Mouse (Mus musculus) kidney, postnatal 36 days (tissue): Measurements from ENCODE around the gene Cdt1.
A peak's percentile ranks its signal among the peaks of the same experiment; 100 is the strongest.

Source experiments
- DNase-seq, 2 experiments: peaks; one replicate each; pipeline ENCODE4 v3.0.0; 2021 to 2022; ENCODE audit warnings: mixed read lengths in 2 of 2

The Cdt1 gene

DNA sequence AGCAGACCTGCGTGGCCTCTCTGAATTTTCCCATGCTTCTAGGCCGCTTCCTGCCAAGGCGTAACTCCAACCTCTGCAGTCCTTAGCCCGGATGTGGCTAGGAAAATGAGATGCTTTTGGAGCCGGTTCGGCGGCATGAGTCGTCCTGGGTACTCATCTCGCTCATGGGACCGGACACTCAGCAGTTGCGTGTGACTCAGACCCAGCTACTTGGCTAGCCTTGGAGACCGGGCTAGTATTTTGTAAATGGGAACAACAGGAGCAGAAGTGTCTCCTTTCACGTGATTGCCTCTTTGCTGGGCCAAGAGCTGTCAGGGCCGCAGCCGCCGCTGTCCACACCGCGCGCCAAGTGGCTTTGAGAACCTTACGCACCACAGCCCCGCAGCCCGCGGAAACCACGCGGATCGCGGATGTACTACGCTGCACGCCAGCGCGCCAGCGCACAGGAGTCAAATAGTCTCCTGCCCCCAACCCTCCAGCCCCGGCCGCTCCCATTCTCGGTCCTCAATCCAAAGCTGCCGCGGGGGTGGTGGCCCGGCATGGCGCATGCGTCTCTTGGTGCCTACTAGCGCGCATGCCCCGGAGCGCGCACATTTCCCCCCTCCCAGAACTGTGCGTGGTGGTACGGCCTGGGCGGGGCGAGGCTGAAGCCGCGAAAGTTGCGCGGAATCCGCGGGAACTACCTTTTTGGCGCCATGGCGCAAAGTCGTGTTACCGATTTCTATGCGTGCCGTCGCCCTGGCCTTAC lies at the start of gene Cdt1:
Gene Cdt1 (plus strand): TSS at position 655 of the 748 bp plus-strand sequence.
- peak; percentile 94 to 97 for DNase-seq

- no peak for DNase-seq
These were observed 47.2 kb upstream of the Cdt1 start for GRCm38 (mm10) chr8:122520611-122521010.

- DNase-seq, result peak; percentile 88 to 94
These were observed 44.8 kb upstream of the Cdt1 start for GRCm38 (mm10) chr8:122522796-122523651.

DNA sequence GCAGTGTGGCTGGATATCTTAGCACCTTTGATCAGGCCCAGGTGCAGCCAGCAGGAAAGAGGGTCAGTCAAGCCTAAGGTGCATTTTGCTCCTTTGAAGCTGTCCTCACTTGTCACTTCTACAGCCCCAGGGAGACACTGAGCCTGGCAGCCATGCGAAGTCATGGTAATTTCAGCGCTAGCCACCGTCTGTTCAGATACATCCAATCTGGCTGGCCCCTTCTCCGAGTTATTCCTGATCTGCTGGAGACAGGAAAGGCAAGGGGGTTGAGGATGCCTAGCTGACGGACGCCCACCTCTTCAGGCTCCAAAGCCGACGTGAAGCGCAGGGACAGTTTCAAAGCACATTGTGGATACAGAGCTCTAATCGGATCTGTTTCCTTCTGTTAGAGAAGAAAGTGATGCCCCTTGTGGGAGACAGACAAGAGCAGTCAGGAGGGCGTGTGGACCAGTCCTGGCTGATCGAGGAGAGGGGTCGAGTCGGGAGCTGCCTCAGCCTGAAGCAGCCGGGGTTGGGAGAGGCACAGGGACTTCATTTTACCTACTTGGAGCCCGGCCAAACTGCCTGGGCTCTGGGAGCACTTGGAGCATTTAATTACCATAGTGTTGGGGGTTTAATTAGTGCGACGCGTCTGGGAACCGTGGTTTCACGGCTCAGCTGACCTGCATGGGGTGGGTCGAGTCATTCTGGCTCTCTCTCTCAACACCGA lies 44.0 kb upstream of the Cdt1 start:
- peak; percentile 78 to 80 for DNase-seq

DNA sequence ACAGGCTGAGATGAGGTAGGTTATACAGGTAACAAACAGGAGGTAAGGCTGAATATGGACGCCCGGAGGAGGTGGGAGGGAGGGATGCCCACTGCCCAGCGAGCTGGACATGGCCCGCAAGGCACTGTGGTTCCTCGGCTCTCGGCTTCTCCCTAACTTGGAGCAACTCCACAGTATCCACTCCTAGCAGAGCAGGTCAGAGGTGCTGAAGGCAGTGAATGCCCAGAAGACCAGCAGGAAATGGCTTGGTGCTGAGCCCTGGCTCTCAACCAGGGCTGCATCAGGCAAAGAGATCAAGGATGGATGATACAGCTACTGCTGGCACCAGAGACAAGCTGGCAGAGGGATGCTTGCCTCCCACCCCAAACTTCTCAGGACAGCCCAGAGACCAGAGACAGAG lies 43.3 kb upstream of the Cdt1 start:
- DNase-seq, result peak; percentile 31 to 45

DNA sequence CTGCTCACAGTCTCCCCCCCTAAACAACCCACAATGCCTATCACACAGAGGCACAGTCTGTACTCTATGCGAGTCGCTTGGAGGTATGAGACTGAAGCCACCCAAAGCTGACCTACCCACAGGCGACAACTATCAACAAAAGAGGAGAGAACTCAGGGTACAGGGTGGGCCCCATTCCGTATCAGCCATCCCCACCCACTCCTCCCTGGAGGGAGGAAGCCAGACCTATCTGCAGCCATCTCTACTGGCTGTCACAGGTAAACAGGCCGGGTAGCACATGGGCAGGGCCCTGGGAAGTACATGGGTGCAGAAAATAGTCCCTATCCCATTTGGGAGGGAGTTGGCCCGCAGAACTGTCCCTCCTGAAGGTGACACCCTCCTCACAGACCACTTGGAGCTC lies 42.8 kb upstream of the Cdt1 start:
- DNase-seq, result no peak

DNA sequence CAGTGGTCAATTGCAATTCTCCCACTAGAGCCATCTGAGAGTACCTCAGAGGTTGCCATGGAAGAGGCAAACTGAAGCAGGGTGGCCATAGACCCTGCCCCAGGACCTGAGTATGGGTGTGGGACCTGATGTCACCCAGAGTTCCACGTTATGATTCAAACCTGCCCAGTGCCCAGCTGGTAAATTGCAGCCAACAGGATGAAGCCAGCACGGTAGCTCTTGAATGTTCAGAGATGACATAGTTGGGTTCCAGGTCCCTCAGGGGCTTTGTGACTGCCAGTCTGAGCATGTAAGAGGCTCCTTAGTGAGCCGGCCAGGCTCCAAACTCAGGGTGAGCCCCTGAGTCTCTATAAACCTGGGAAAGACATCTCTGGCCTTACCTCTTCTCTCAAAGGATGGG lies 41.7 kb upstream of the Cdt1 start:
- no peak for DNase-seq

GRCm38 (mm10) chr8:122526526-122527170 lies 41.2 kb upstream of the Cdt1 start:
- DNase-seq, result peak; percentile 76 to 89

GRCm38 (mm10) chr8:122527937-122528336 lies 39.9 kb upstream of the Cdt1 start:
- no peak for DNase-seq

- peak; percentile 78 to 93 for DNase-seq
These were observed 38.7 kb upstream of the Cdt1 start for GRCm38 (mm10) chr8:122529159-122529558.

- DNase-seq, result no peak
These were observed 36.5 kb upstream of the Cdt1 start for GRCm38 (mm10) chr8:122531312-122531711.

DNA sequence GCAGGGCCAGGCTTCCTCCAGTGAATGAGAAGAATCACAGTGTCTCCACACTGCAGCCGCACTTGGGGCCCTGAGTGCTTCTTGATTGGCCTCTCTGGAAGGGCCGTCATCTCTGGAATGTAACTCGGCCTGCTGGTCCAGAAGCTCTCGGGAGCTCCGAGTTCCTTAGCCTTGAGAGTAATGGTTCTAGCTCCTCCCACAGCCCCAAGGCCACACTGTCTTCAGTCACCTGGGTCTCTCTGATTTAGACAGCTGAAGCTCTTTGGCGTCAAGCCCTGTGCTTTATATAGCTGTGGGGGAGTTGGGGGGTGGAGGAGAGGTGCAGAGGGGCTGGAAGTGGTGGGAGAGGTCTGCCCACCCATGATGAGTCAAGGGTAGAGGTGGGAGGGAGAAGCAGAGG lies 30.8 kb upstream of the Cdt1 start:
- peak; percentile 64 to 74 for DNase-seq

- DNase-seq, result no peak
These were observed 30.0 kb upstream of the Cdt1 start for GRCm38 (mm10) chr8:122537812-122538211.

DNA sequence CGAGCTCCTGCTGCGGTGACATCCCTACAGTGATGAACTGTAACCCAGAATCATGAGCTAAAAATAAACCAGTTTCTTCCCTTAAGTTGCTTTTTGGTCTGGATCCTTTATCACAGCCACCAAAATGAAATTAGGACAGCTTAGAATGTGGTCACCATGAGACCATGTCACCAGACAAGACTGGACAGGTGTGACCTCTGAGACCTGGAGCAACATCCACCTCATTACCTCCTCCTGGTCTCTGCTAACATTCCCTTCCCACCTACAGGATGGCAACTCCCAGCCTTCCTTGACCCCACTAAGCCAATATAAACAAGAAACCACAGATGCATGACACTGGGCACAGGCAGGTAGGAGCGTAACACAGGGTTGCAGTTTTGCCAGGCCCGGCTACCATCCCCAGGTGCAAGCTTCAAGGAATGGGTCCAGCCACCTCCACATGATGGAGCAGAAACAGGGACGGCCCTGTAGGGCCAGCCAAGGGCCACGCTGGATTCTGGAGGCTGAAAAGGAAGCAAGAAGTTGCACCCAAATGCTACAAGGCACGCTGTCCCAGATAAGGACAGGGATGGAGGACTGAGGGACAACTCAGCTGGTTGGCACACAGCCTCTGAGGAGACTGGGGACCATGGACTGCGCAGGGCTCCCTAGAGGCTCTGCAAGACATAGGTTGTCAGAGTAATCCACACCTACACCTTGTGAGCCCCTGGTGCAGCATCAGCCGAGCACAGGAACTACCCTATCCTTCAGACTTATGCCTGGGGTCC lies 29.3 kb upstream of the Cdt1 start:
- no peak for DNase-seq

- no peak for DNase-seq
These were observed 23.7 kb upstream of the Cdt1 start for GRCm38 (mm10) chr8:122544138-122544537.

DNA sequence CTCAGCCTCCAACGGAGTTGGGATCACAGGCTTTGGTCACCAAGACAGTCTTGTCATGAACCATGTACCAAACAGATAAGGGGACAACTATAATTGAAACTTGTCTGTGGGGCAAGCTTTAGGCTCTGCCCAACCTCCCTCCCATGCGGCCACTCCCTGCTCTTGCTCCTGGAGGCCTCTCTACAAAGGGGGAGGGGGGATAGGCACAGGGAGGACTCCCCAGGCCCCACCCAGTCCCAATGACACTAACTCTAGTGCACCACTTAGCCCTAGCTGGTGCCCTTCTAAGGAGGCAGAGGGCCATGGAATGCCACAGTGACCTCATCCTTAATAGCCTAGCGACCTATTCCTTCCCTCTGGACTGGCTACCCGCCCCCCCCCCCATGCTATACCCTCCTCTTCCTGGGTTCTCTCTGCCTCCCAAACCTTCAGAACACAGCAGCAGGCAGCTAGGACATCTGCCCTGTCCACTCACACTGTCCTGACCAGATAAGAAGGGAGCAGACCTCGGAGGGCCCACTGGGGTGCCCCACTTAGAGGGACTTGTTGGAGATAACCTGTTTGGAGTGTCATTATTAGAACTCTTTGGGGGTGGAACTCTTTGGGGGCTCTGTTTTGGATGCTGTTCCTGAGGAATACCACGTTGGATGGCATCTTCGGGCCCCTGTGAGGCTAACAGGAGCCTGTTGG lies 21.6 kb upstream of the Cdt1 start:
- no peak for DNase-seq

- DNase-seq, result peak; percentile 90 to 93
These were observed 20.9 kb upstream of the Cdt1 start for GRCm38 (mm10) chr8:122546811-122547453.

- DNase-seq, result peak; percentile 45 to 49
These were observed 20.0 kb upstream of the Cdt1 start for GRCm38 (mm10) chr8:122547815-122548214.

DNA sequence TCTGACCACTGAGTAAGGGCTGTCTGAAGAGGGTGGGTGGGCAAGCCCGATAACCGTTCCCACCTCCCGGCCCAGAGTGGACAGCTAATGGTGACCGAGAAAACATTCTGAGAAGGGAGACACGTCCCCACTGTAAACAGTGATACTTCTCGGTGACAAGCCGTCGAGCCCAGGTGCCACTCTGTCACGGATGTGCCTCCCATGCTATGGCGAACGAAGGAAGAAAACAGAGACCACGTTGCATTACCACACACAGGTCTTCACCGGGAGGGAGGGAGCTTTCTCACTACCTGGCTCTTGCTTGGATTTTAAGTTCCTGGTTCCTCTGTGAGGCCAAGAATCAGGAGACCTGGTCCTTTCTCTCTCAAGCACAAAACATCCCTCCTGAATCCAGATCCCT lies 19.5 kb upstream of the Cdt1 start:
- no peak for DNase-seq

DNA sequence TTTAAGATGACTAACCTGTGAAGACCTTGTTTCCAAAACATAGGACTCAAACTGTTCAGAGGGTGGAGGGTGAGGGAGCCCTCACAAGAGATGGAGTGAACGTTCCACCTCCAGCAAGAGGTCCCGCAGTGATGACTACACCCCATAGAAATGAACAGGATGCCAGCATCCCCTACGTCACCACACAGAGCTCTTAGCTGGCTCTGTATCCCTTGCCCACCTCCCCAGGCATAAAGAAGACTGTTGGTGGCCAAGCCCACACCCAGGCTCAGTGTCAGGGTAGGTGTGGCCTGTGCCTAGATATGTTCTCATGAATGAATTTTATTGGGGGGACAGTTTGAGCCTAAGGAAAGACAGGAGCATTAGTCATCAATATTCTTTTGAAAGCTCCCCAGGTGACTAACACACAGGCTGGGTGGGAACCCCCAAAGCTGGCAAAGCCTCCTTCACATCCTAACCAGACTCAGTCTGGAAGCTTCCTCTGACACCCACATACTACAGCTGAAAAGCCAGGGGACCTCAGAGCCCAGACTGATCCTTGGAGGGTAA lies 18.9 kb upstream of the Cdt1 start:
- DNase-seq, result no peak
